Mouse (Mus musculus) heart, postnatal 10 days (tissue): ENCODE results near the gene Gmnn. TPM values are rescaled to one million over a fixed set of nuclear protein-coding genes. Genes with fewer than 3 reads are reported as not detected.
"Not testable (repeated sequence)": the region's sequence is repeated elsewhere in the genome, so short reads cannot be mapped to it uniquely, and the experiment has no call there.

ENCODE experiments used
- DNase-seq, 2 experiments: peaks; one replicate each; pipeline ENCODE4 v3.0.0; 2021
- intact Hi-C: fragments of 180-260 bp; cut with DNase I; formaldehyde crosslinking; loops from one replicate; pipeline ENCODE4 v1.15.1; 2025
- total RNA-seq, 2 experiments: library from RNA; stranded (reverse); gene quantifications; 2 replicates each; pipeline ENCODE4 v1.2.3; 2021

Gmnn gene
- total RNA-seq = 10 to 100 TPM; 40.6 to 45.1 TPM

DNA sequence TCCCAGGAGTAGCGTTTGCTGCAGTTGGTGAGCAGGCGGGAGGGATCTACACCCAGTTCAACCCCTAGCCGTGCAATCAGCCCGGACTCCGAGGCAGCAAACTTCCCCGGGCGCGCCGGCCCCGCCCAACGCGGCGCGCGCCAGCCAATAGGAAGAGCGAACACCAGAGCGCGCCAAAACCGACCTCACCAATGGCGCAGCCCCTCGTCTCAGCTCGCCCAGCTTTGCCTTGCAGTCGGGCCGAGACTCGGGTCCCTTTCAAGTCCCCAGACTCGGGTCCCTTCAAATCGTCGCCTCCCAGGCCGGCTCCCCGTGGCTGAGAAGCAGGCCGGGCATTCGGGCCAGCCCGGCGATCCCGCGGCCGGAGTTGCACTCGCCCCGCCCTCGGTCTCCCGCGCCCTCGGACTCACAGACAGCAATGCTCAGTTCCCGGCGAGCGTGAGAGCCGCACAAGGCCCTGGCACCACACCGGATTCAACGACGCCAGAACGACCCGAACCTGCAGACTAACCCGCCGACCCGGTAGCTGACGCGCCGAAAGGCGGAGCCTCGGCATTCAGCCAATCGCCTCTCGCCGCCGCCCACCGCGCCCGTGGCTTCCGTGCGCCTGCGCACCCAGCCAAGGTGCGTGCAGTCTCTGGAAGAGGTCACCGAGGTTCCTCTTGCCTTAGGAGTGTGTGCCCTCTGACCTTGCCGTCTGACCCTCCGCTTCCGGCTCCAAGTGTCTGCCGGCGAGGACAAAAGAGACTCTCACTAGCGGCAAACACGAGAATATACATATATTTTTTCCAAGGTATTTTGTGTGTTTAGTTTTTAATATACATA is at the start of gene Gmnn:
TSS of gene Gmnn (minus strand) at position 521 of the 825 bp plus-strand sequence.
- DNase-seq = peak; percentile 93
- intact Hi-C loops = loop anchor here (2.0 kb wide), 1 partner anchor 39 kb away; the partner anchor contains the start of gene BC005537

- peak in 1 of 2 experiments; percentile 29 for DNase-seq
Observed at GRCm38 (mm10) chr13:24806079-24806478, 44.4 kb upstream of the Gmnn start.

DNA sequence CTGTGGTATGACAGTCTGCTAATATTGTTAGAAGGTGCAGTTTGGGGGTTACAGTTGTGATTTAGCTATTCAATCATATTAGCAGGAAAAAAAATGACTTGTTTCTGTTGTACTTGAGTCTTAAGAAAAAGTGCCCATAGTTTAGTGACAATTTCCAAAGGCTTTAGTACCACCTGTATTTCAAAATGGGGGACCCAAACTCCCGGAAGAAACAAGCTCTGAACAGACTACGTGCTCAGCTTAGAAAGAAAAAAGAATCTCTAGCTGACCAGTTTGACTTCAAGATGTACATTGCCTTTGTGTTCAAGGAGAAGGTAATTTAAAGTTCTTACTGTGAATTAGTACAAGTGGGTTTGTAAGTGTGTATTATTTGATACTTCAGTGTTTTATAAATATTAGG is 41.5 kb upstream of the Gmnn start:
- DNase-seq = no peak
- intact Hi-C loops = no loop called here

More at GRCm38 (mm10) chr13:24806079-24806478, 44.4 kb upstream of the Gmnn start:
- intact Hi-C loops = no loop called here

GRCm38 (mm10) chr13:24802131-24802691 is 40.5 kb upstream of the Gmnn start:
- intact Hi-C loops = no loop called here
- DNase-seq = peak; percentile 49 to 61

DNA sequence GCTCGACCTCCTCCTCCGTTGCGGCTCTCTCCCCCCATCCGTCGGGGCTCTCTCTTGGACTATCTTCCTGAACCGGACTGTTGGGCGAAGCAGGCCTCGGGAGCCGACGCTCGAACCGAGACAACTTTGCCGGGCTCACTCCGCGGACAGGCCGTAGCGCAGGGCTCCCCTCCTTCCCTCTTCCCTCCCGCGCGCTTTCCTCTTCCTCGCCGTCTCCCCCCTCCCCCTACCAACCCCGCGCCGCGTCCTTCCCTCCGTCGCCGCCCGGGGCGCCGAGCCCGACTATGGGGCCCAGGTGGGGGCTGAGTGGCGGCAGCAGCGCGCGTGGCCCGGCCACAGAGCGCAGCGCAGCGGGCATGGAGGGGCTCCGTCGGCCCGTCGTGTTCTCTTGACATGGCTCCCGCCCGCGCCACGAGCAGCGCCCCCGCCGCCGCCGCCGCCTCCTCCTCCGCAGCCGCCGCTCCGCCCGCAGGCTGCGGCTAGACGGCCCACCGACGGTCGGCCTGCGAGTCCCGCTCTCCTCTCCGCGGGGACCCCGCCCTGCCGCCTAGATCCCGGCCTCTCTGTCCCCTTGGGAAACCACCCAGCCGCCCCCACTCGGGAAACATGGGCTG is 39.7 kb upstream of the Gmnn start, which contains the start of gene BC005537:
TSS of gene BC005537 (plus strand) at position 350 of the 614 bp plus-strand sequence.
- no peak for DNase-seq
- intact Hi-C loops = loop anchor here (1.0 to 2.0 kb wide), 2 partner anchors 30 to 41 kb away; partner anchors contain the start of genes Acot13, Gmnn and Tdp2

- DNase-seq = peak; percentile 97 to 98
- intact Hi-C loops = loop anchor here (1.0 to 2.0 kb wide), 2 partner anchors 31 to 40 kb away; partner anchors contain the start of genes Acot13, Gmnn and Tdp2
Observed at GRCm38 (mm10) chr13:24800674-24801307, 39.1 kb upstream of the Gmnn start.

- peak; percentile 62 to 71 for DNase-seq
- intact Hi-C loops = loop anchor here (2.0 kb wide), 1 partner anchor 39 kb away; the partner anchor contains the start of gene Gmnn
Observed at GRCm38 (mm10) chr13:24799925-24800673, 38.4 kb upstream of the Gmnn start.

GRCm38 (mm10) chr13:24799378-24799777 is 37.7 kb upstream of the Gmnn start:
- DNase-seq = peak in 1 of 2 experiments; percentile 26
- intact Hi-C loops = no loop called here

DNA sequence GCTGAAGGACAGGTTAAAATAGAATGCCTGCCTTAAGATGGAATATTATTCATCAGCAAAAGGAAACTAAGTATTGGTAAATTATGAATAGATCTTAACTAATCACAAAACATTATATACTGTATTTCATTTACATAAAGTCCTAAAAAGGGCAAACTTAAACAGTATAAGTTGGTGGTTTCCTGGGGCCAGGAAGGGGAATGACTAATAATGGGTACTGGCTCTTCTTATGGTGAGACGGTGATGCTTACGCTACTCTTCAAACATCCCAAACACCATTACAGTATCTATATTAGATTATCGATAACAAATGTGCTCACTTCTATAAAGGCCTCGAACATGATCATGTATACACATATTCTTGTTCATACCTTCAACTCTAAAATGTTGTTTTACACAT is 37.0 kb upstream of the Gmnn start:
- no peak for DNase-seq
- intact Hi-C loops = no loop called here

- peak in 1 of 2 experiments; percentile 30 for DNase-seq
- intact Hi-C loops = no loop called here
Observed at GRCm38 (mm10) chr13:24792411-24793045, 30.8 kb upstream of the Gmnn start.

DNA sequence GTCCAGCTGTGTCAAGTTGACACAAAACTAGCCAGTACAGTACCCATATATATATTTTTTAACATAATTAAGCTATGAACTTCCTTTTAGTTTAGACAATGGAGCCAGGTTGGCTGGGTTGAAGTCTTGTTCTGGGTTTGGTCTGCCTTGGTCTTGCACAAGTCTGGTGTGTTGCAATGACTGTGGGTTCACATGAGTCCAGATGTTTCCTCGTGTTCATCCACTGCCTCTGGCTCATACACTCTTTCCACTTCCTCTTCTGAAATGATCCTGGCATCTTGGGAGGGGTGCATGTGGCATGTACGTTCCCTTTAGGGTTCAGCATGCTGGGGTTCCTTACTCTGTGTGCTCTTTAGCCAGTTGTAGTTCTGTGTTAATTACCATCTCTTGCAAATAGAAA is 29.6 kb upstream of the Gmnn start:
- DNase-seq = peak; percentile 36 to 41
- intact Hi-C loops = no loop called here

- DNase-seq = no peak
- intact Hi-C loops = no loop called here
Observed at GRCm38 (mm10) chr13:24787477-24787876, 25.8 kb upstream of the Gmnn start.

DNA sequence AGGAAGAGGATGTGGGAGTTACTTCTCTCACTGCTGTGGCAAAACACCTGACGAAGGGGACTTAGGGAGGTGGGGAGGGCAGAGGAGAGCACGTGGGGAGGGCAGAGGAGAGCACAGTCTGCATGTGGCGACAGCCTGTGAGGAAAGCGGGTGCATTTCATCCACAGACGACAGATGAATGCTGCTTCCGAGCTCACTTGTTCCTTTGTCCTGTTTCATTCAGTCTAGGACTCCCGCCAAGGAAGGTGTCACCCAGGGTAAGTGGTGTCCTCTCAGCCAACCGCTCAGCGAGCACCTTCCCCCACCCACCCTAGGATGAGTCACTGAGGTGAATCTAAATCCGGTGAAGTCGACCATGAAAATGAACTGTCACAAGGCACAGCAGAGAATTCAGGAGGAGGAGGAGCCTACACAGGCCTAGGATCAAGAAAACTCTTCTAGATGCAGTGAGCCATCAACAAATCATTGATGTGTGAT is 24.3 kb upstream of the Gmnn start:
- intact Hi-C loops = no loop called here
- DNase-seq = peak; percentile 45 to 55

DNA sequence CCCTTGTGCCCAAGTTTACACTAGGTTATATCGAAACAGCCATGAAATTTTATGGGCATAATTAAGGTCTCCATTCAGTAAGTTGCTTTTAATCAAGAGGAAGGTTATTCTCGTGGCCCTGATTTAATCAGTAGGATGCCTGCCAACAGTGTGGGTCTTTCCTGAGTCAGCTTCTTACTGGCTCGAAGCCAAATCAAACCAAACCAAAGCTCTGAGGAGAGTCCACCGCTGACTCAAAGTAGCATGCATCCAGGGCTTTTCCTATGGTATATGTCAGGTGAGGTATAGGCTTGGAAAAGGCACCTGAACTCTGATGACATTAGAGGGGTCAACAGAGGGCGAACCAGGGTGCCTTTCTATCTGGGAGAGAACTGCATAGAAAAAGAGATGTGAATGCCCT is 20.2 kb upstream of the Gmnn start:
- no peak for DNase-seq
- intact Hi-C loops = loop anchor here (5.0 kb wide), 1 partner anchor 290 kb away; no protein-coding TSS in a partner anchor

- DNase-seq = peak in 1 of 2 experiments; percentile 25
- intact Hi-C loops = loop anchor here (5.0 kb wide), 3 partner anchors 67 to 297 kb away; no protein-coding TSS in a partner anchor
Observed at GRCm38 (mm10) chr13:24778706-24779380, 17.1 kb upstream of the Gmnn start.

DNA sequence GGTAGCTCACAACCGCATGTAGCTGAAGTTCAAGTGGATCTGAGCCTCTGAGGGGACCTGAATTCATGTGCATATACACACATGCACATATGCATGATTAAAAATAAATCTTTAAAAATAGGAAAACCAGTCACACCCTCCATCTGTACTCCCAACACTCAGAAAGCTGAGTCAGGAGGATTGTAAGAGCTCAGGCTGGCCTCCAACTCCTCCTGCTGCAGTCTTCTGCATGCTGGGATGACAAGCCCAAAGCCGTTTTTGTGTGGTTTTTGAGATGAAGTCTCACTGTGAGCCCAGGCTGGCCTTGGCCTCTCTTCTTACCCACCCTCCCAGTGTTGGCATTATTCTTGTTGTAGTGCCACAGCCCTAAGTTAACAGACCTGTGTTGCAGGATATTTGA is 16.3 kb upstream of the Gmnn start:
- intact Hi-C loops = loop anchor here (5.0 kb wide), 3 partner anchors 66 to 296 kb away; no protein-coding TSS in a partner anchor
- no peak for DNase-seq

GRCm38 (mm10) chr13:24776146-24776844 is 14.6 kb upstream of the Gmnn start:
- peak; percentile 58 to 75 for DNase-seq
- intact Hi-C loops = loop anchor here (5.0 kb wide), 3 partner anchors 64 to 294 kb away; no protein-coding TSS in a partner anchor

GRCm38 (mm10) chr13:24771482-24771881 is 9.8 kb upstream of the Gmnn start:
- intact Hi-C loops, DNase-seq: not testable (repeated sequence)
